Mouse (Mus musculus) thymus, adult 2 months (tissue): ENCODE measurements at regions not wholly inside any gene's neighbourhood (a gene's known extent, or its start where the extent isn't known, plus 50 kb on each side); places are given as distances from the start of the nearest gene placed in this dataset.

Source experiments
- CTCF ChIP-seq: fragments of 200-500 bp; IDR thresholded peaks from 2 replicates; pipeline ENCODE4 v1.5.1; 2012; ENCODE audit warnings: mild to moderate bottlenecking, control low read depth, low read length, moderate library complexity, borderline replicate concordance; ENCODE audit not compliant: control insufficient read depth, poor library complexity, insufficient read depth; ENCODE audit errors: extremely low read depth
- POLR2A ChIP-seq: fragments of 200-500 bp; IDR thresholded peaks from 2 replicates; pipeline ENCODE4 v1.6.1; 2012; ENCODE audit warnings: mild to moderate bottlenecking, low read length, control low read depth, moderate library complexity; ENCODE audit not compliant: control insufficient read depth, poor library complexity, insufficient read depth; ENCODE audit errors: extremely low read depth

DNA sequence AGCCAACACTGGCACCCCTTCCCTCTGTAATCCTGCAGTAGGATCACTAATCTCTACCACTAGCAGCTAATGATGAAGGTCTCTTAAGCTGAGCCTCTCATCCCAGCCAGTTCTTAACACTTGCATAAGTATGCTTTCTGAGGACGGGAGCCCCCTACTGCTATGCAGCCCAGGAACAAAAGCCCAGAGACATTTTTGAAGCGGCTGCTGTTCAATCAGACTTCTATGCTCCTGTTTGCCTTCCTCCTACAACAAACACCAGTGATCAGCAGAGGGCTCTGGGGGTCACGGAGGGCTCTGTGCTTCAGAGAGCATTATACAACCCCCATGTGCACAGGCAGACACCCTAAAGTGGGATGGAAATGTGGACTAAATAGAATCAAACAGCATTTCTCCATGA, 162.4 kb downstream of the Barhl2 start:
- no peak for TF ChIP-seq CTCF
- TF ChIP-seq POLR2A, result no peak
